Mouse (Mus musculus) heart, adult 2 months (tissue): ENCODE measurements around the gene Sec13.

Experiments
- CTCF ChIP-seq: fragments of 200-600 bp; IDR thresholded peaks from 2 replicates; pipeline ENCODE4 v1.8.1; 2022; ENCODE audit warnings: antibody characterized with exemption, mild to moderate bottlenecking, moderate library complexity
- EP300 ChIP-seq: fragments of 200-500 bp; IDR thresholded peaks from 2 replicates; pipeline ENCODE4 v1.6.1; 2011; ENCODE audit warnings: low read depth, low read length, control low read depth; ENCODE audit not compliant: insufficient read depth

DNA sequence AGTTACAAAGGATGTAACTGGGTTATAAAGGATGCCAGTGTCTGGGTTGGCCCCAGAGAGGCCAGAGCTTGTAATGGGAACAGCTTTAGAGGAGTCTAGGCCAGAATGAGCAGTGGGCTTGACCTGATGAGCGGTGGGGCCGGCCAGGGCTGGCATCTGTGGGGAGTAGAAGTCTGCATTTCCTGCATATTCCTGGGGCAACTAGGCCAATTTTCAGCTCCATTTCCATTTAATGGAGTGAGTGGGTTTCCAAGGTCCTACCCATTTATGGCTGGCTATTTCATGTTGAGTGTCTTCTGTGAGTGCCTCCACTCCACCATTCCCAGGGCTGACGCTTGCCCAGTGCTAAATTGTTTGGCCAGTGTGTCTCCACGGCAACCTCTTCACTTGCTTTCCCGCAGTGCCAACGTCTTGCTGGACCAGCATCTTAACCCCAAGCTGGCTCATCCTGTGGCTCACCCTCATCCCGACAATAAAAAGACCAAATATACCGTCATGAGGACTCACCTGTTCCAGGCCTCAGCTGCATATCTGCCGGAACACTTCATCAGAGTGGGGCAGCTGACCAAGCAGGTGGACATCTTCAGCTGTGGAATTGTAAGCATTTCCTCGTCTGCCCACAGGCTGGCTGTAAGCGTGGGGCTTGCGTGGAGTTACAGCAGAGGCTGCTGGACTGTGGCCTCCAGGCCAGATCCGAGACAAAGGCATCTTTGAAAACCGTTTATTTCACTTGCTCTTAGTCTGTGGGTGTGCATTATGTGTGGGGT, 62.1 kb downstream of the Sec13 start:
- no peak for TF ChIP-seq EP300
- no peak for TF ChIP-seq CTCF
